Mouse (Mus musculus) testis, adult 2 months (tissue): ENCODE measurements at regions not wholly inside any gene's neighbourhood (a gene's known extent, or its start where the extent isn't known, plus 50 kb on each side); places are given as distances from the start of the nearest gene placed in this dataset.

ENCODE experiments used
- H3K27ac ChIP-seq: fragments of 200-500 bp; 2 replicates; pipeline ENCODE4 v1.5.1; 2012; ENCODE audit warnings: low read depth, low read length; ENCODE audit not compliant: control insufficient read depth, insufficient read depth
- H3K27me3 ChIP-seq: fragments of 200-500 bp; 2 replicates; pipeline ENCODE4 v1.6.1; 2012; ENCODE audit warnings: mild to moderate bottlenecking, low read length, moderate library complexity; ENCODE audit not compliant: control insufficient read depth, insufficient read depth
- H3K36me3 ChIP-seq: fragments of 200-500 bp; 2 replicates; pipeline ENCODE4 v1.6.1; 2012; ENCODE audit warnings: mild to moderate bottlenecking, low read length; ENCODE audit not compliant: control insufficient read depth, insufficient read depth
- H3K4me1 ChIP-seq: fragments of 200-500 bp; 2 replicates; pipeline ENCODE4 v1.6.1; 2012; ENCODE audit warnings: low read length; ENCODE audit not compliant: control insufficient read depth, insufficient read depth
- H3K4me3 ChIP-seq: fragments of 200-500 bp; 2 replicates; pipeline ENCODE4 v1.5.1; 2012; ENCODE audit warnings: low read depth, mild to moderate bottlenecking, low read length, moderate library complexity, mixed read lengths; ENCODE audit not compliant: control insufficient read depth
- CTCF ChIP-seq: fragments of 200-500 bp; IDR thresholded peaks from 2 replicates; pipeline ENCODE4 v1.5.1; 2012; ENCODE audit warnings: low read depth, mild to moderate bottlenecking, inconsistent platforms, low read length, moderate library complexity; ENCODE audit not compliant: control insufficient read depth, insufficient read depth, insufficient replicate concordance
- POLR2A ChIP-seq: fragments of 200-500 bp; IDR thresholded peaks from 2 replicates; pipeline ENCODE4 v1.6.1; 2012; ENCODE audit warnings: low read depth, mild to moderate bottlenecking, inconsistent platforms, low read length, moderate library complexity; ENCODE audit not compliant: control insufficient read depth

DNA sequence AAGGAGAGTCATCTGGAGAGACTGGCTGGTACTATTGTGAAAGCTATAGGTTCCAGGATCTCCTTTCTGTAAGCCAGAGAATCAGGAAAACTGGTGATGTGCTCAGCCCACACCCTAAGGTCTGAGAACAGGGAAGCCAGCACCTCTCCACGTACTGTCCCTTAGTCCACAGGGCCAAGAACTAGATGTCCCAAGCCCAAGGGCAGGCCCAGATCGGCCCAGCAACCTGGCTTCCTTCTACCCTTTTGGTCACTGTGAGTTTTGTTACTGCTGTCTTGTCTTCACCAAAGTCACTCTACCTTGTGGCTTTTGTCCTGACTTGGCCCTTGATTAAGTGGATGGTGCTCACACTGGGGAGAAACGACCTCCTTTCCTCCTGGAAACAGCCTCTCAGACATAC lies 107.8 kb upstream of the Spata13 start:
- Histone ChIP-seq H3K27me3 (no peaks in the 10 kb centered on the region), H3K4me1 (no peaks in the 10 kb centered on the region), H3K4me3 (no peak overlapping the region), H3K36me3 (no peaks in the 10 kb centered on the region), H3K27ac (no peak overlapping the region)
- TF ChIP-seq CTCF (no peak), POLR2A (no peak)

DNA sequence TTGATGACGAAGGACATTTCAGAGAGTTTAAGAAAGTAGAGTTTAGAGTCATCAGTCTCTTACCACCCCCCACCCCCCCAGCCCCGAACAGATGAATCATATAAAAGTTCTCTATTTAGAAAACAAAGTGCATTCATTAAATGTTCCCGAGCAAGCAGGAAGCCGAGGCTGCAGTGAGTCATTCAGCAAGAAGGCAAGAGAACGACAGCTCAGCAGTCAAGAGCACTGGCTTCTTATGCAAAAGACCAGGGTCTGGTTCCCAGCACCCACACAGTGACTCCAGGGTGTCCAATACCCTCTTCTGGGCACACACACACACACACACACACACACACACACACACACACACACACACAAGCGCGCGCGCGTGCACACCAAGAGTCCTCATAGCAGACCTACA lies 107.0 kb upstream of the Spata13 start:
- Histone ChIP-seq H3K36me3 (no peaks in the 10 kb centered on the region), H3K4me1 (no peaks in the 10 kb centered on the region), H3K27ac (no peak overlapping the region), H3K27me3 (no peaks in the 10 kb centered on the region), H3K4me3 (no peak overlapping the region)
- no peak for TF ChIP-seq POLR2A
- TF ChIP-seq CTCF, result no peak

- TF ChIP-seq CTCF (no peak), POLR2A (no peak)
- H3K27ac ChIP-seq, result no peak overlapping the region
- H3K27me3 ChIP-seq, result no peaks in the 10 kb centered on the region
- no peaks in the 10 kb centered on the region for H3K4me1 ChIP-seq
- H3K4me3 ChIP-seq, result no peak overlapping the region
- no peaks in the 10 kb centered on the region for H3K36me3 ChIP-seq
Measured at GRCm38 (mm10) chr14:60527951-60528350, 105.8 kb upstream of the Spata13 start.

DNA sequence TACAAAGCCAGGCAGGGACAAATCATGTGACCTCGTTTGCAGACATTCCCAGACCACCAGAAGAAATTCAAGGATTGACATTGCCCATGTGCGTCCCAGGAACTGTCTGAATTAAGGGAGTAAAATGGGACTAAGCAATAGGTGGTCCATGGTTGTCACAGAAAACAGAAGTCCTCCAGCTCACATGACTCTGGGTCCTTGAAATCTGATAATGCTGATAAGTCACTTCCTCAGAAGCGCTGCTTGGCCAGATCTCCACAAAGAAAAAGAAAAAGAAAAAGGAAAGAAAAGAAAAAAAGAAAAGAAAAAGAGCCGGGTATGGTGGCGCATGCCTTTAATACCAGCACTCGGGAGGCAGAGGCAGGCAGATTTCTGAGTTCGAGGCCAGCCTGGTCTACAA lies 105.3 kb upstream of the Spata13 start:
- Histone ChIP-seq H3K27me3 (no peaks in the 10 kb centered on the region), H3K4me1 (no peaks in the 10 kb centered on the region), H3K4me3 (no peak overlapping the region), H3K36me3 (no peaks in the 10 kb centered on the region), H3K27ac (no peak overlapping the region)
- TF ChIP-seq POLR2A (no peak), CTCF (no peak)

GRCm38 (mm10) chr14:60529022-60529421 lies 104.8 kb upstream of the Spata13 start:
- Histone ChIP-seq H3K27ac (no peak overlapping the region), H3K4me3 (no peak overlapping the region), H3K36me3 (no peaks in the 10 kb centered on the region), H3K4me1 (peaks cover under 1% of the 10 kb centered on the region; the same call in 1 of the 2 replicates), H3K27me3 (no peaks in the 10 kb centered on the region)
- TF ChIP-seq POLR2A (no peak), CTCF (no peak)

GRCm38 (mm10) chr14:60529646-60530347 lies 104.0 kb upstream of the Spata13 start:
- Histone ChIP-seq H3K4me3 (no peak overlapping the region), H3K36me3 (no peaks in the 10 kb centered on the region)
- TF ChIP-seq CTCF (no peak), POLR2A (no peak)

GRCm38 (mm10) chr14:60530348-60530711 lies 103.5 kb upstream of the Spata13 start:
- H3K27ac ChIP-seq, result no peak overlapping the region
- no peaks in the 10 kb centered on the region for H3K27me3 ChIP-seq
- H3K4me3 ChIP-seq, result no peak overlapping the region
- no peaks in the 10 kb centered on the region for H3K36me3 ChIP-seq
- peaks cover 2% of the 10 kb centered on the region; the same call in 1 of the 2 replicates for H3K4me1 ChIP-seq
- TF ChIP-seq CTCF (no peak), POLR2A (no peak)

More at GRCm38 (mm10) chr14:60529646-60530347, 104.0 kb upstream of the Spata13 start:
- H3K4me1 ChIP-seq, result peaks cover 2% of the 10 kb centered on the region; the same call in 1 of the 2 replicates
- H3K27me3 ChIP-seq, result no peaks in the 10 kb centered on the region
- H3K27ac ChIP-seq, result no peak overlapping the region

- peaks cover 2% of the 10 kb centered on the region; the same call in 1 of the 2 replicates for H3K4me1 ChIP-seq
- no peak overlapping the region for H3K27ac ChIP-seq
- H3K4me3 ChIP-seq, result no peak overlapping the region
- no peaks in the 10 kb centered on the region for H3K27me3 ChIP-seq
- TF ChIP-seq CTCF (no peak), POLR2A (no peak)
- H3K36me3 ChIP-seq, result no peaks in the 10 kb centered on the region
Measured at GRCm38 (mm10) chr14:60530973-60531372, 102.8 kb upstream of the Spata13 start.
